Mouse (Mus musculus): ENCODE results near the gene Dcdc2c.

DNA sequence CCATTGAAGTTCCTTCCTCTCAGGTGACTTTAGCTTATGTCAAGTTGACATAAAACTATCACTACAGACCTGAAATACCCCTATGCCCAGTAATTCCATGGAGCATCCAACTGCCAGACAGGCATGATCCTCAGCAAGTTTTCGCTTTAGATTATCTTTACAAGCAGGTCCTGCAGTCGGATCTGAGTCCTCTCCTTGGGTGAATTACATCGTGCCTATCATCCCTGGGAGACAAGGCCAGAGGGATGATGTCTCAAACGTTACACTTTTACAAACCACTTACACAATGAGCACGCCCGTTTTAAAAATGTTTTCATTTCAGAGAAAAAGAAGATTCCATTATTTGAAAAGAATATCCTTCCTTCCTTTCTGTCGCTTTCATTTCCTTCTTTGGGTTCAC is 91.7 kb downstream of the Dcdc2c start:
- TF ChIP-seq POLR2A (IDR thresholded peaks at IDR 0.05; ENCODE audit: low read depth, low read length) (no peak), CTCF (IDR thresholded peaks at IDR 0.05; ENCODE audit: borderline replicate concordance, insufficient read depth, low read length) (no peak)
